Mouse (Mus musculus) adrenal gland, postnatal 4 days (tissue): ENCODE data around the gene Adam19. TPM values are rescaled to one million over a fixed set of nuclear protein-coding genes. Genes with fewer than 3 reads are reported as not detected.

ENCODE experiments used
- DNase-seq, 2 experiments: peaks; one replicate each; pipeline ENCODE4 v3.0.0; 2021 to 2022; ENCODE audit warnings: low spot score in 2 of 2, mixed read lengths in 2 of 2
- total RNA-seq, 2 experiments: library from RNA; stranded (reverse); gene quantifications; 2 replicates each; pipeline ENCODE4 v1.2.3; 2021

The Adam19 gene
- total RNA-seq, 2 experiments from 2014 or later, result 22.4 to 25.8 TPM

DNA sequence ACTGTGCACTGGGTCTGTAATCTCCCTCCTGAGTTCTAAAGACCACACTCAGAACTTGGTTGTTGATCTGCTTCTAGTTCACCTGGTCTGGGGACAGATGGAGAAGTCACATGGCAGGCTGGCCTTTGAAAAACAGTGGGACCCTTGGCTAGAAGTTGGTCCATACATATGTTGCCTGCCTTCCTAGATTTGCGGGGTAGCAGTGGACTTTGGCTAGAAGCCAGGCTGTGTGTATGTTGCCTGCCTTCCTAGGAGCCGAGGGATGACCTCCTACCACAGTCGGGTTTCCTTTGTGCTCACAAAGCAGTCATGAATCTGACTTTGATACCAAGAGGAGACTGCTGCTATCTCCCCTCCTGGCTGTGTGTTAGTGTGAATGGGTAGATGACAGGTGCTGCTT lies 41.3 kb downstream of the Adam19 start:
- no peak for DNase-seq

DNA sequence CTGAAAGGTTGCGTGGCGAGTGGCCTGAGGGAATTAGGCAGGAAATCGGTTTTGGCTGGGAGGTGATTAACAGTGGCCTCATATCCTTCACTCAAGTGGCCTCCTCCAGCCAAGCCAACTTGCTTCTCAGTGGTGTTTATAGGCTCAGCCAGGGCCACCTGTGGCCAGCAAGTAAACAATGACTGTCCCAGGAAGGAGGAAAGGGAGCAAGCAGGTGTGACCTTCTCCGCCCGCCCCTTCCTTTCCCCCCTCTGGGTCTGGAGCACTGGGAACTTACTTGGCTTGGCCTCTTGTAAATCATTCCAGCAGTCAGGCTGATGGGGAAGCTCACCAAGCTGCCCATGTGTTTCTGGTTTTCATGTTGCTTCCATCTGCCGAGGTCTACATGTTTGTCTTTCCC lies 46.3 kb downstream of the Adam19 start:
- DNase-seq, result no peak

DNA sequence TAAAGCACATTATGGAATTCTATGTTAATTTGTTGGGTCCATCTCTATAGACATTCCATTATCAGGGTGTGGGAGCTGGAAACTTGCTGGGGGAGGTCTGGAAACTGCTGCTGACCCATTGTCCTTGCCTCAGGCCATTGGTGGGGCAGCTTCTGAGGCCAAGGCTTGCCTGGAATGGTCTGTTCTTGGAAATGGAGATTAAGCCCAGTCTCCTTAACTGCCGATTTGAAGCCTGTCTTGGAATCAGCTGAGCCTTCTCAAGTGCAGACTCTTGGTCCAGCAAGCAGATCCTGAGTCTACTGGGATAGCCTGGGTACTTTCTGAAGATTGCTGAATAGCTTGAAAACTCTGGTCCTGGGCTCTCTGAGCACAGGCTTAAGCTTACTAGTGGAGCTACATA lies 51.3 kb downstream of the Adam19 start:
- DNase-seq, result no peak

DNA sequence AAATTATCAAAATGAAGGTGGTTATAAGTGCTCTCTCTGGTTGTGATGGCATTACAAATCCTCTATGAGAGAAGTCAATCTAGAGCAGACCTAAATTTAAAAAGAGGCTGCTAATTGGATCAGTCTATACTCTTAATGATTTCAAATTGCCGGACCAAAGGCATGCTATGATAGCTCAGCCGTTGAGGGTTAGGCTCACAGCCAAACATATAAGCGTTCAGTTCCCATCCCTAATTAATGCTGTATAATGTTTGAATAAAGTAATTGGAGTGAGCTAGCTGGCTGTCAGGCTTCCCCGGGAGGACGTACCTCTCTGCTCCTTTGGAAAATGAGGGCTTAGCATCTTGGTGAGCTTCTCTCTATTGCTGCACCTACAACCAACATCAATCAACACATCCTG lies 53.4 kb downstream of the Adam19 start:
- DNase-seq, result no peak

DNA sequence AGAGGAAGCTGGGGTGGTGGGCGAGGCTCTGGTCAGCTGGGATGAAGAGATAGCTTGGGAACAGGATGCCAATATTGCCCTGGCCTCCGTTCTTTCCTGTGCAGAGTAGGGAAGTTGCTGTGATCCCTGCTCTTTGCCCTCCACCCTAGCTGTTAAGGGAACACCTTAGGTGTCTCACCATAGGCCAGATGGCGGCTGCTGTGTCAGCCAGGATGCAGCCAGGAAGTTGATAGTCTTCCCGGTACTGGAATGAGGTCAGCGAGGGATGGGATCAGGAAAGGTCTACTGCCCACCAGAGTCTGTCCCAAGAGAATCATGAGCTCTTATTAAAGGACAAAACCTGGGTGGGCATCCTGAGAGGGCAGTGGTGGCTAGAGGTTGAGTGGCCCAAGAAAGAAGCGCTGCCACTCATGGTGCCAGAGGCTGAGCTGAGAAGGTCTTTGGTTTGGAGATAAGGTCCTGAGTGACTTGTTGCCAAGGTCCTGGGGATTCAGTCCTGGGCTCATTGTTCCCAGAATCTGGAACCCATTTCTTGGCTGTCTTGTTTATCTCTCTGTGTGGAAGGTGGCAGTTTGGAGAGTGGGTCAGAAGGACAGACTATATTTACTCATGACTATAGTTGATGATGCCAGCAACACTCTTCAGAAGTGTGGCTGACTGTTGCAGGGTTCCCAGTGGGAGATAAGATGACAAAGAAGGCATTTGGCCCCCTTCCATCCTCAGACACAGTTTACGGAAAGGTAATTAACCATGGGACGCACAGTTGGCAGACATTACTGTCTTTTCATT lies 54.6 kb downstream of the Adam19 start:
- DNase-seq, result no peak

DNA sequence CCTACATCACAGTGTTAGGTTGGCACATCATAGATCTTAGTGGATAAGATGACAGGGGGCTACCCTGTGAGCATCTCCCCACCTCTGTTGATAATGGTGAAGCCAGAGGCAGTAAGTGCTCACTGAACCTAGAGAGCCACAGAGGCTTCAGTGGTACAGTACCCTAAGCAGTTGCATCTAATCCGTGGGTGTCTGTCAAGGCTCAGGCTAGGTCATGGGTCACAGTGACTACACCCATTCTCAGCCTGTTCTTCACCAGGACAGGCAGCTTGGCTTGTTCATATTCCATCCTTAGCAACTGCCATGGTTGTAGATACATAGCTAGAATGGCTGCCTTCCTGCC lies 55.1 kb downstream of the Adam19 start:
- no peak for DNase-seq

DNA sequence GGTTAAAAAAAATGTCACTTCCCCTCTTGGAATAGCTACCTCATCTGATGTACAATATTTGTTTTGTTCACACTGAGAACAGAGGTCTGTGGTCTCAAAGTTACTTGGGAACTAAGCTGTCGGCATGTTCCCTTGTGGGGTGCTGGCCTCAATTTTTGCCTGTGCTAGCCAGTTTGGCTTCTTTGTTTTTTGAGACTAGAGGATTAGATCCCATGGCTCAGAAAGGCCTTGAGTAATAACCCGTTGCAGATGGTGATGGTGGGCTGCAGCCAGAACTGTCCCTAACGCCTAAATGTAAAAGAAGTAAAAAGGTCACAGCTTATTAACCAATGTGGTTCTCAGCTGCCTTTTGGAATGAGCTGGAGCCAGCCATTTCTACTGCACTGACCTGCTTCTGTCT lies 57.4 kb downstream of the Adam19 start:
- DNase-seq, result no peak

DNA sequence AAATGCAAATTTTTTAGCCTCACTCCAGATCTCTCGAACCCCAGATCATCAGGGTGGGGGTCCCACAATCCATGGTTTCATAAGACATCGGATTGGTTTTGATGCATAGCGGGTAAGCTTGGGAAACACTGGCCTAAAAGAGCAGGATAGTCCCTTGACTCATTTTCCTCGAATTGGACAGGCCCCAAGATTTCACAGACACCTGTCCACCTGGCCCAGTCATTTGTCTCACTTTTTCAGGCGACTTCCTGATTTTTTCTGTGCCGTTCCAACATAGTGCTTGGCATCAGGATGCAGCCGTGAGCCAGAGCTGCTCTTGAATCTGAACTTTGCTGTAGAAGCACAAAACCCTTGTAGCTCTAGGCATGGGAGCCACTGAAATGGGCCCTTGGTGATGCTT lies 58.4 kb downstream of the Adam19 start:
- DNase-seq, result no peak

DNA sequence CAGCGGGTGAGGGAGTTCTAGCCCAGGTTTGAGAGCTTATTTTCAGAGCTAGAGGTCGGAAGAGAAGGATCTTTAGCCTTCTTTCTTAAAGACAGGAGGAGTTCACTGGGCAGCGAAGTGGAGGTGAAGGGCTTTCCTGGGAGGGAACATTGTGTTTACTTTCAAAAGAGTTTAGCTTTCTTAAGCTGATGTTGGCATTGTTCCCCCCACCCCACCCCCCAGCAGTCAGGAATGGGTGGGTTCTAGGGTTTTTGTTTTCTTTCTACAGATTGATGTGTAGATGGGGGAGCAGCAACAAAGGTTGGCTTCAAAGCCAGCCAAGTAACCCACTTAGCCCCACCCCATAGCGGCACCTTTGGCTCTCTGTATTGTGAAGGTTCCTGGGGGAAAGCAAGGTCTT lies 59.2 kb downstream of the Adam19 start:
- no peak for DNase-seq

DNA sequence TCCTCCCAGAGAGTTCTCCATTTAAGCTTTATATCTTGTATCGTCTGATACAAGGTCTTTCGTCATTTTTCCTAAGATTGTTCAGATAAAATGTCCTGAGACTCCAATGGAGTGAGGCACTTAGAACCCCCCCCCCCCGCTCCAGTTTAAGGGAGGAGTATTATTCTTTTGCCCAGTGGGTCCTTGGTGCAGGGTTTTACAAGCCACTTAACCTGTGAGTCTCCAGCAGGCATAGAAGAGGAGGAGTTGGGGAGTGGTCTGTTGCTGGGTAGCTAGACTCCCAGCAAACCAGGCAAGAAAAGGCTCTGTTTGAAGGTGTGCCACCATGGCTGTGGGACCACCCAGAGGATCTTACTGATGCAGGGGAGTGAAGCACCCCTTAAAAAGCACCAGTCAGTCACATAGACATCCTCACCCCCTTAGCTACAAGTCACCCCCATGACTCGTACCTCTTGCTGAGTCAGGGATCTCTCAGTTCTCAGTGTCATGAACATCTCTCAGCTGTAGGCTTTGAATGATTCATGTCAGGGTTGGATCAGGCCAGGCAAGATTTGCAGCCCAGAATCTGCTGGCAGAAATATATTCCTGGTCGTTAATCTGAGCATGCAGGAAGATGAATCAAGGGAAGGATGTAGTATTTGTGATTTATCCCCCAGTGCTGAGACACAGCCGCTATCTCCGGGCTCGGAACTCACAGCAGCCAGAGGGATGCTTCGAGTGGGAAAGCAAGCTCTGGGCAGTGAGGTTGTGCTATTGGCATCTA lies 59.8 kb downstream of the Adam19 start:
- DNase-seq, result no peak

DNA sequence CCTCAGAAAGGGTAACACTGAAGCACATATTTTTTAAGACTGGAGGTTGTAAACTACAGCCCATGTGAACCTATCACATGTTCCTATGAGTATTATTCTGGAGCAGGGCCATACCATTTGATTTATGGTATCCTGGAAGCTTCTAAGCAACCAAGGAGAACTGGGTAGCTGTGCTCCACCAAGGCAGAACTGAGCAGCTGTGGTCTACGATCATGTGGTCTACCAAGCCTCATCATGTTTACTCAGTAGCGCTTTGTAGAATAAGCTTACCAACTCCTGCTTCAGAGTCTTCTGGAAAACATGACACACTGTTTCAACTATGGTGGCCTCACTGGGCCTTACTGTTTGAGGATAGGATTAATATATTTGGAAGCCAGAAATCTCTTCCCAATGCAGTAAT lies 60.7 kb downstream of the Adam19 start:
- DNase-seq, result no peak

DNA sequence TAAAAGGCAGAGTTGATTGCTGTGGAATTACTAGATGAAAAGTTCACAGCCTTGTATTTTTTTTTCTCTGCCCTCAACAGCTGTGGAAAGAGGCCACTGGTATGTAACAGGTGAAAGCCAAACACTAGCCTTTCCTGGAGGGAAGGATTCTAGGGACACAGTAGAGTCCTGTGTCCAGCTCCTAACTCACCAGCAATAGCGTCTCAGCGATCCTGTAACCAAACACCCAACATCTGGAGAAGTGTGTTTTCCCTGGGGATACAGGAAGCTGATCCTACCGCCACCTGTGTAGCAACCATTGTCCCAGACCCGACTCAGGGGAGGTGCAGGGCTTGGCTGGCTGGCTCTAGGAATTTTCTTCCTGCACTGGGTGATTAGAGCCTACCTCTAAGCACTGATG lies 63.8 kb downstream of the Adam19 start:
- DNase-seq, result no peak

DNA sequence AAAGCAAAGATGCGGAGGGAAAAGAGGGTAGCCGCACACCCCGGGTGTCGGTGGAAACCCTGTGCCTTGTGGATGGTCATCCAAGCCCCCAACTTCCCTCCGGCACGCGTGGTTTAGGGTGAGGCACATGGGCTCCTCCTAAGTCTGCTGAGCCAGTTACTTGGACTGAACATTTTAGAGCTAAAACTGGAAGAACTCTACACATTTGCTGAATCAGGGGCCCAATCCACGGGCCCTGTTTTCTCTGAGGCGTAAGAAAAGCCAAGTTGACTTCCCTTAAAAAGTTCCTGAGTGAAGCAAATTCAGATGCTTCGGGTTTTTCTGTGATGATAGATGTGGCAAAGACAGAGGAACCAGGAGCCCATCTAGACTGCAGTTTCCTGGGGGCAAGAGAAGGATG lies 64.3 kb downstream of the Adam19 start:
- no peak for DNase-seq

DNA sequence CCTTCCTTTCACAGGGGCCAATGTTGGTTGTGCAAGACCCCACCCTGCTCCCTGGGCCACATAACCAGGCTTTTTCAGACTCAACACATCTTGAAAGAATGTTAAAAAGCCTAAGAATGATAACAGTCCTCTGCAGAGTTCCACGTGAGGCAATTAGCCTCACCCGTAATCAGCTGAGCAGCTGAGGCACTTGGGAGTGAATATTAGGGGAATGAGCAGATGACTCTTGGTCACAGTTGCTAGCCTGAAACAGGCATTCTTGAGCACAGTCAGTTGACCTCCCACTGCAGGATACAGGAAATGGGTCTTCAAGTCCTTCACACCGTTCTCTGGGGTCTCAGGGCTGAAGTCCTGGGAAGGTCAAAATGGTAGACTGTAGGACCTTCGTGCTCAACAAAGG lies 65.9 kb downstream of the Adam19 start:
- no peak for DNase-seq

DNA sequence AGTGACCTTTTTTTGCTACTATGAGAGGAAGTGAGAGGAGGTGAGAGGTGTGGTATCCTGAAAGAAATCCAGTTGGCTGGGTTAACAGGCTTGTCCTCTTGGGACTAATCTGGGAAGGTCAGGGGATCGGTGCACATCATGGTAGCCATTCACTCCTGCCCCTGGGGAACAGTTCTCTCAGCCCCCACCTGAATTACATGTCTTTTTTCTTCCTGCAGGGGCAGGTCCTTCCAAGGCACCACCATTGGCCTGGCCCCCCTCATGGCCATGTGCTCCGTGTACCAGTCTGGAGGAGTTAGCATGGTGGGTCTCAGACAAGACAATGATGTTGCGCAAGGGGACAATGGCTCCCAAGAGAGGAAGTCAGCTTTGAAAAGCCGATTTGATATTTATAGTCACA lies 67.1 kb downstream of the Adam19 start:
- DNase-seq, result no peak

DNA sequence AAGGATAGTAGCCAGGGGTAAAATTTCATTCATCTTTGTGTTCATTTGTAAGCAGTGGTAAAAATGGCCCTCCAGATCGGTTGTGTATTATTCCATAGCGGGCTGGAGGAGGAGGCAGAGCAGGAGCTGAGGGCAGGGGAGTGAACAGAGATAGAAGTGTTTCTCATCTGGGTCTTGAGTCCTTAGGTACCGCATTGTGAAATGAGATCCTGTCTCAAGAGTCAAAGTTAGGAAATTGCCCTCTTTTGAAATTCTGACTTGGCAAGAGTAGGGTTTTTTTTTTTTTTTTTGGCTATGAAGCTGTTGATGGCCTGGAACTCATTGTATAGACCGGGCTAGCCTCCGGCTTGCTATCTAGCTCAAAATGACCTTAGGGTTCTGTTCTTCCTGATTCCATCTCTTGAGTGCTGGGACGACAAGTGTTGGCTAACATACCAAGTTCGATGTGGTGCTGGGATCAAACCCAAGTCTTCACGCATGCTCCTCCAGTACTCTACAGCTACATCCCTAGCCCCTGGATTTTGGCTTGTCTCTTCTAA lies 67.6 kb downstream of the Adam19 start:
- DNase-seq, result no peak

DNA sequence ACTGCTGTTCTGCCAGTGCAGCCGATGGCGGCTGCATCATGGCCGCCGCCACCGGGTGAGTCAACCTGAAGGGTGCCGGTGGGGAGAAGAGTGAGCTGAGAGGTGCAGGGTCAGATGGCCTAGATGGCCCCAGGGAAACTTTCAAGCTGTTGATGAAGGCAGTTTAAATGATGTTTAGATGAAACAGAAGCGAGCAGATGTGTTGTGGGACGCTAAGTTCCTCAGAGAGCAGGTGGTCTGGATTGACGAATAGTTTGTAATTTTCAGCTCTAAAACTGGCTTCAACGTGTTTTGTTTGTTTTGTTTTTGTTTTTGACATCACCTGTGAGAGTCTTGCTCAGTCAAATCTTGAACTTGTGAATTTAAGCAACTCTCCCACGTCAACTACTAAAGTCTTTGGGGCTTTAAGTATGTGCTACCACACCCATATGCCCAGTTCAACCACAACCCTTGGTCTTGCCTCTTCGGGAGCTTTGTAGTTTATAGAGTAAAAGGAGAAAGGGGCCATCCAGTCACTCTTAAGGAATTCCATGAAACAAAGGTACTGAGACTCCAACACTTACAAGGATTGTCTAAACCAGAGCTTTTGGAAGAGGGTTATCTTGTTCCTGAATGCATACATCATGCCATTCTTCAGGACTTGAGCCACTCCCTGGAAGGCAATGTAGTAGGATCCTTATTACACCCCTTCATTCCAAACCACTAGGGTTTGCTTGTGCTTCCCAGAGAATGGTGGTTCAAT lies 69.5 kb downstream of the Adam19 start:
- DNase-seq, result no peak

DNA sequence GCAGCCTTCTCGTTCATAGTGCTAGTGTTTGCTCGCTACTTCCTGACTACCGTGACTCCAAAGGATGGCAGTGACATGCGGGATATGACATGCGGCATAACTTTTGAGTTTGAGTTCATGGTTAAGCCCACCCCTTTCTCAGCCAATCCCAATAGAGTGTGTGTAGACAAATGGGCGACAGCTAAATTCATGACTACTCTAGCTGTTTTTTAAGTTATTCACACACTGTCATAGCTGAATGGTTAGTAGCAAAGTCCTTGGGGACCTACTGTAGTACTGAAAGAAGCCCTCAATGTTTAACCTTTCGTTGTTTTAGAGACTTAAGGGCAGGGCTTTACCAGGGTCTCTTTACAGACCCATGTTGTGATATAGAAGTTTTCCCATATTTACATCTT lies 70.0 kb downstream of the Adam19 start:
- DNase-seq, result no peak

DNA sequence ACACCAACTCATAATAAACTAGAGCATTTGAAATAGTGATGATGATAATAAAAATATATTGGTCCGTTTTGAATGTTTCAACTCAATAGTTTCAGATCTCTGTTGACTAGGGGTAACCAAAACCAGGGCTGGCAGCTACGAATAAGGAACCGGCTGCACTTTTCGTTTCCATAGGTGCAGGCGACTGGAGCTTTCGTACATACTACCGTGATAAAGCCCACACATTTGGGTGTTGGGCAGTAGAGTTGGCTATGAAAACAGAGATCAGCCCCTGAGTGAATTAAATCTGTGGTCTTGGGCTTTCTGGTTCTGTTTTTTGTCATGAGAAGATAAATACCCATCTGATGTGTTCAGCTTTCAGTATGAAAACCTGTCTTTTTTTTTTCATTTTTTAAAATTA lies 70.5 kb downstream of the Adam19 start:
- DNase-seq, result no peak

DNA sequence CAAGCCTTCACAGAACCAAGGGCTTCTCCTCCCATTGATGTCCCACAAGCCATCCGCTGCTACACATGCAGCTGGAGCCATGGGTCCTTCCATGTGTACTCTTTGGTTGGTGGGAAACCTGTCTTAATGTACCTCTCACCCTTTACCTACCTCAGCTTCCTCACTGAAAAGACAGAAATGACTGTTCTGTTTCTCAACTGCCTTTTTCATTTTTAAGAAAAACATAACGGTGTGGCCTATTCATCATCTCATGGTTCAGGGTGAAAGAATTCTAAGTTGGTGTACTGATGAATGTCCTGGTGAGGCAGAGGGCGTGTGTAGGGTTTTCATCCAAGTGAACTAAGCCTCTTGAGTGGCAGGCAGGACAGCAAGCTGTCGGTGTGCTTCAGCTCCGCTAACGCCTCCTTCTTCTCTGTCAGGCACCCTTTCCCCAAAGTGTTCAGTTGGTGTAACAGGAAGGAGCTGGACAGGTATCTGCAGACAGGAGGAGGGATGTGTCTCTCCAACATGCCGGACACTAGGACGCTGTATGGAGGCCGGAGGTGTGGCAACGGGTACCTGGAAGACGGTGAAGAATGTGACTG lies 71.1 kb downstream of the Adam19 start:
- DNase-seq, result no peak
